Mouse (Mus musculus) adrenal gland (tissue): ENCODE data around the gene Prdm9.
"Not testable (repeated sequence)": the region's sequence is repeated elsewhere in the genome, so short reads cannot be mapped to it uniquely, and the experiment has no call there.

Experiments used
- intact Hi-C: fragments of 180-260 bp; cut with DNase I; formaldehyde crosslinking; loops from one replicate; pipeline ENCODE4 v1.15.1; 2025
- long read RNA-seq, 2 experiments: library from polyadenylated mRNA; unstranded; transcript quantifications; one replicate each; pipeline ENCODE4 v2.0.0; 2020; ENCODE audit warnings: borderline replicate concordance in 1 of 2; ENCODE audit not compliant: insufficient replicate concordance in 1 of 2

Gene Prdm9
- long read RNA-seq, experiment 1, partial matches to known transcripts, result 0 of 1 reads
- long read RNA-seq, experiment 1, other reads (novel, unspliced or antisense), result 1 of 1 reads
- long read RNA-seq, experiment 2, partial matches to known transcripts, result 1 of 2 reads
- long read RNA-seq, experiment 2, other reads (novel, unspliced or antisense), result 0 of 2 reads

DNA sequence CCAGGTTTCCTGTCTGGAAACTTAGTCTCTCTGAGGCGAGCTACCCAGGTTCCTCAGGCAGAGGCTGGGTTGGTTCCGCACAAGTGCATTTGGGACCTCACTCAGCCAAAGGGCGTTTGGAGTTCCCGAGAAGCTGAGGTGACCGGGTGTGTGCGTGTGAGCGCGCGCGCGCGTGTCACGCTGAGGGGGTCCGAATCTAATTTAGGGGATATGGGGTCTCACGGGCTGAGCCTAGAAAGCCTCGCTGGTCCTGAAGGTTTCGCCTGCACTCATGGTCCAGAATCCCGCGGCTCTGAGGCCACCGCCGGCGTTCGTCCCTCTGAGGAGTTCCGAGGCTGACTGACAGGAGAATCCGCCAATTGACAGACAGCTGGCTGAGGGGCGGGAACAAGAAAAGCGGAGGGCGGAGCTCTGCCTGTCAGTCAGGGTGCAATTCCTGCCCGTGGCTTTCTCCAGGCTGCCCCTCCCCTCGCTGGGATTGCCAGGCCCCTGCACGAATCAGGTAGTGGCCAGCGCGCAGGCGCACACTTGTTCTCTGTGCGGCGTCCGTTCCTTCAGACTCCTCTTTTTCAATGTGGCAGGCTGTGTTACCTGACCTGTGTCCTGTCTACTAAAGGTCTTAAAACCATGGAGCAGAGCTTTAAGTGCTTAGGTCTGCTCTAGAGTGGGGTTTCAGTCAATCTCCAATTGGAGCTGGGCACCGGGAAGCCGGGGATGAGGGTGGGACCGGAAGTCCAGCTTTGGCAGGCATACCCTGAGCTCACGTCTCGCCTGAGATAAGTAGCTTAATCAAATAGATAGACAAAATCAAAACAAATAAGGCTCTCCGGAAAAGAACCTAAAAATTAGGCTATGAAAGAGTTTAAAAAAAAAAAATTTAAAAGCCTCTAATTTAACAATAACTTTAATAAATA, at the start of gene Prdm9:
Gene Prdm9 (minus strand): TSS at position 341 of the 914 bp plus-strand sequence.
- intact Hi-C loops, result loop anchor here (5.0 kb wide), 1 partner anchor 37 kb away; the partner anchor contains the start of gene Pdcd2

GRCm38 (mm10) chr17:15599496-15599895, 35.3 kb upstream of the Prdm9 start:
- intact Hi-C loops, result no loop called here

DNA sequence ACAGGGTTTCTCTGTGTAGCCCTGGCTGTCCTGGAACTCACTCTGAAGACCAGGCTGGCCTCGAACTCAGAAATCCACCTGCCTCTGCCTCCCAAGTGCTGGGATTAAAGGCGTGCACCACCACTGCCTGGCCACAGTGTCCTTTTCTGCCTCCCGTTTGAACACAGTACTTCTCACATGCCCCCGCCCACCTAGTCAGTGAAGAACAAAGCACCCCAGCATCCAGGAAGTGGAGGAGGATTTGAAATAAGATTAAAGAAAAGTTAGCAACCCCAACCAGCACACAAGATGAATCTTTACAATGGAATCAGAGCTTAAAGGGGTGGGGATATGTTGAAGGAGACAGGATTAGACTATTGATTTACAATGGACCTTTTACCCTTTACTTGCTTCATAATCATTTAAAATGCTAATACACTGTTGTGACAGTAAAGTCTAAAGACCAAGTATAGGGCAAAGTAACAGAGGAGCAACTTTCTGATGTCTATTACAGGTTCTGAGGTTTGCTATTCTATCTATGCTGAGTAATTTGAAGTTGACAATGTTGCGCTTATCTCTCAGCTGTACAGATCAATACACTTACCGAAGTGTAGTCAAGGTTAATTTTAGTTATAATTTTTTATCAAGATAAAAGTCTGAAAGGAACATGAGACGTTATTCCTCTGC, 27.2 kb upstream of the Prdm9 start:
- intact Hi-C loops, result no loop called here

DNA sequence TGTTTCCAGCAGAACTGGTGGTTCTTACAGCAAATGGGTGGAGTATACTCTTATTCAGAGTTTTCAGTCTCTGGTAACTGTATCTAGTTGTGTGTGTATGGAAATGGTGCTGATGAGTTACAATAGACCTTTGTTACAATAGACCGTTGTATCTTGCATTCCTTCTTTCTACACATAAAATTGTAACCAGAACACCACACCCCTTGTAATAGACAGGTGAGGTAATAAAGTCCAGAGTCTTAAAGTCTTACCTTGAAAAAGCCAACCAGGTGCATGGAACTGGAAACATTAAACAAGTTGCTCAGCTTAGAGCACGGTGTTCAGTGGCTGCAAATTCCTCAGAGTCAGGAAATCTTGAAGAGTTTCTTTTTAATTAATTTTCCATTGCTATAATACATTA, 24.0 kb upstream of the Prdm9 start:
- intact Hi-C loops, result no loop called here

- intact Hi-C loops, result no loop called here
Measured at GRCm38 (mm10) chr17:15585691-15586090, 21.5 kb upstream of the Prdm9 start.

DNA sequence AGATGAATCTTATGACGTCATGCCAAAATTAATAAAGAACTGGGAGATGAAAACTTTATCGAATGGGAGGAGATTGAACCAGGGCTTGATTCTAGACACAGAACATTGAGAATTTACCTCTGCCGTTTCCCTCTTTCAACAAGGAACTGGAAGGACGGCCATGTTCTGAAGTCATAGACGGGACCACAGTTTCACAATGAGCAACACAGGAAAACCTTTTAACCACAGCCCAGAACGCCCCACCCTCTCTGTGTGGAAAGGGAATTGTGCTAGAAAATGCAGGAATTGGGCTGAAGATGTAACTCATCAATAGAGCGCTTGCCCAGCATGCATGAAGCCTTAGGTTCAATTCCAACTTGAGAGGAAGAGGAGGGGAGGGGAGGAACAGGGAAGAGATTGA, 18.9 kb upstream of the Prdm9 start:
- intact Hi-C loops, result no loop called here

DNA sequence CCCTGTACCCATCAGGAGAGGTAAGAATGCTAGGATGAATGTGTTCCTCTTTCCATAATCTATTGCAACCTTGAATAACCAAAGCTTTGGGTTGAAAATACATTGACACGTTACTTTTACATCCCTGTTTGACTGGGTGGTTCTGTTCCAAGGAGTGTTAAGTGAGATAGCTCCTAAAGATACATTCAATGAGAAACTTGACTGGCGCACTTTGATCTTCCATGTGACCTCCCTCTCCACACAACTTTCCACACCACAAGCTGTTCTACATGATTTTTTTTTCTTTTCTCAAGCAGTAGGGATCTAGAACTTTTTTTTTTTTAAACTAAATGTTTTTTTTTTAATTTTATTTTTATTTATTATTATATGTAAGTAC, 15.9 kb upstream of the Prdm9 start:
- intact Hi-C loops, result no loop called here

DNA sequence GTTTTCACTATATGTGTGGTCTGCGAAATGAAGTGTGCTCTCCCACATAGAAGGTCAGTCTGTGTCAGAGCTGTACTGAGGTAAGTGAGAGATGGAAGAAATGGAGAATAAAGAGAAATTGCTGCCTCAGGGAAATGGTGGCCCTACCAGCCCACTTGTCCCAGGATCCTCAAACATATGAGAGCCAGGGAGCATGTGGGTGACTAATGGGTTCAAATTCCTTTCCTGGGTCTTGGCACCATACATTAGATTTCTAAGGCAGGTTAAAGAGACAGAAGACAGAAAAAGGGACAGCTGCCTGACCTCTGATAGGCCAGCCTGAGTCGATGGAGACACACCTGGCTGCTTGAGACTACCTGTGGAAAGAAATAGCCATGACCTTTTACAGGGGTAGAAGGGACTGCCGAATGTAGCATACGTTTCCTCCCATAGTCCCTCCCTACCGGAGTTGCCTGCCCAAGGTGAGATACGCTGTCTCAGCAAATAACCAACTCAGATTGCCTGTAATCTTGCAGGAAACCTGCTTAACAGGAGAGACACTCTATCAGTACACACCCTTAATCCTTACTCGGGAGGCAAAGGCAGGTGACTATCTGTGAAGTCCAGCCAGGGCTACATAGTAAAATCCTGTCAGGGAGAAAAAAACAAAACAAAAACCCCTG, 15.4 kb upstream of the Prdm9 start:
- intact Hi-C loops, result no loop called here

DNA sequence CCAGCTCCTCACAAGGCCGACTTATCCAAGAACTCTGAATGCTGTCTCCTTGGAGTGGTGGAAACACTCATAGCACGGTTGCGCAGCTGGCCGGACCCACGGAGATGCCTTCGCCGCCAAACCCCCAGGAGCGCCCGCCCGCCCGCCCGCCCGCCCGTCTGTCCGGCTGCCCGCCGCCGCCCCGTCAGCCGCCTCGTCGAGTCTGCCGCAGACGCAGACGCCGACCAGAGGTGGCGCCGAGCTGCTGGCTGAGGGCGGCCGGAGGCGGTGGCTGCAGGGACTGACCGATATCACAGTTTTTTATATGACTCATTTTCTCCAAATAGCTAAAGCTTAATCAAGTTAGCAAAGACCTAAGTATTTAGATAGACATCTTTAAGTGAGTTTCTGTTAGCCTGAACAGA, 13.1 kb upstream of the Prdm9 start:
- intact Hi-C loops, result no loop called here

DNA sequence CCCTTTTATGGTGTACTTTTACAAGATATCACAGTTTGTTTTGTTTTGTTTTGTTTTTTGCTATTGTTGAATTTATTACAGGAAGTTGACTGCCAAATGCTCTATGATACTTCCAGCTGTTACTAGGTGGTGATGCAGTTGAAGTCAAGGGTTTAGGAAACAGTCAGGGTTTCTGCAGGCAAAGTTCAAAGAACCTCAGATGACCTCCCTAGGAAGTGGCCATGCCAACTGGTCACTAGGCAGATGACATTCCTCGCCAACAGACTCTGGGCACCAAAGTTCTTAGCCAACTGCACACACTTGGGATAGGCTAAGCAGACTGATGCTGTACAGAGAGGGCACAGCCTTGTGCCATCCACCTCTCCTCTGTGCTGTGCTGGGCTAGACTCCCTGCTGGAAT, 10.9 kb upstream of the Prdm9 start:
- intact Hi-C loops, result no loop called here

- intact Hi-C loops, result no loop called here
Measured at GRCm38 (mm10) chr17:15566908-15567307, 2.8 kb upstream of the Prdm9 start.

- intact Hi-C loops, result loop anchor here (5.0 kb wide), 1 partner anchor 38 kb away; the partner anchor contains the start of gene Pdcd2
Measured at GRCm38 (mm10) chr17:15564928-15565300, 760 bp upstream of the Prdm9 start.

- intact Hi-C loops, result loop anchor here (5.0 kb wide), 1 partner anchor 33 kb away; the partner anchor contains the start of gene Pdcd2
Measured at GRCm38 (mm10) chr17:15559946-15560345, 4.2 kb downstream of the Prdm9 start.

- intact Hi-C loops, result no loop called here
Measured at GRCm38 (mm10) chr17:15549713-15550112, 14.4 kb downstream of the Prdm9 start.

DNA sequence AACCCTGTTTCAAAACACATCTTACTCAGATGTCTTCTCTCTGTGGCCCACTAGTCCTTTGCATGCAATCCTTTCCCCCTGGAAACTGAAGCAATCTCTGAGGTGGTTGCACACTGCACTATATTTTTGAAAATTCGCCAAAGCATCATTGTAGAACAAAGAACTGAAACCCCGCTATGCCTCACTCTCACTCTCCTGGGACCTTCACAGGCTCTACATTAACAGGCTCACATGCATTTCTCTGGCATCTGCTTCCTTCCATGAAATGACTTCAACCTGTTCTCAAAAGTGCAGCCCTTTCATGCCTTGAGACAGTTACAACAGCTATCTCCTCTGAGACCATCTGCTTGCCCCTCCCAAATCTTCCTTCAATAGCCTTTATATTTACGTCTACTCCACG, 17.7 kb downstream of the Prdm9 start:
- intact Hi-C loops, result no loop called here

- intact Hi-C loops, result not testable (repeated sequence)
Measured at GRCm38 (mm10) chr17:15543868-15544267, 20.3 kb downstream of the Prdm9 start.

DNA sequence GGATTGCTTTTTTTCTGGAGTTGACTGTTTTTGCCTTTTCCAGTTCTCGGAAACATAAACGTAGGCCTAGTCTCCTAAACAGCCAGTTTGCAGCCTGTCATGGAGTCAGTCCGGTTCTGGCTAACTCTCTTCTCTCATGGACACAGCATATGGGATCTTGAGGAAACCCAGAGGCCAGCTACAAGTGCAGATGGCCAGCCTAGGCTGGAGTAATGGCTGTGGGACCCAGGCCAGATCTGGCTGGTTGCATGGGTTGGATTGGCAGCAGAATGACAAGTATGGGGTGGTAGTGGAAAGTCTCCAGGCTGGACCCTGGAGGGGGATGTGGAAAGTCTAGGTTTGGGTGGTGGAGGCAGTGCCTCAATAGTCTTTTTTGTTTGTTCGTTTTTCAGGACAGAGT, 23.8 kb downstream of the Prdm9 start:
- intact Hi-C loops, result no loop called here

DNA sequence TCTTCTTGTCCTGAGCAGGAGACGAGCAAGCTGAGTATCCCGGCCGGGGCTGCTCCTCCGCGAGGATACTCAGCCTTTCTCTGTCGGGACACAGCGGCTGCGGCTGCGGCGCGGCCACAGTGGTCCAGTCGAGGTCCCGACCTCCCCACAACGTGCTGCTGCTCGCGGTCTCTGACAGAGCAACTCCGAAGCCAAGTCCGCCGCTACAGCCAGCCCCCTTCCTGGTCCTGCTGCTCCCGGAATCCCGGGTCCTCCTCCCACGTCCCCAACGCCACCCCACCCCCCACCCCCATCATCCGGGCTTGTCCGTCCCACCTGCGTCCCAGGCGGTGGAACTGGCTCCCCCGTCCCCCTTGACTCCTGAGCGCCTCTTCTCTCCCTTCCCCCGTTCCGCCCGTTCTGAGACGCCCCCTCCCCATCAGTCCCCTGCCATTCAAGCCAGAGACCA, 27.7 kb downstream of the Prdm9 start:
- intact Hi-C loops, result no loop called here

- intact Hi-C loops, result no loop called here
Measured at GRCm38 (mm10) chr17:15535943-15536342, 28.2 kb downstream of the Prdm9 start.

GRCm38 (mm10) chr17:15535162-15535800, 28.9 kb downstream of the Prdm9 start:
- intact Hi-C loops, result no loop called here

GRCm38 (mm10) chr17:15530141-15530540, 34.0 kb downstream of the Prdm9 start:
- intact Hi-C loops, result no loop called here
